Mouse (Mus musculus) MEL (cell line): ENCODE results near the gene Igsf9b. TPM values are rescaled to one million over a fixed set of nuclear protein-coding genes. Genes with fewer than 3 reads are reported as not detected.

Experiments used
- DNase-seq: peaks from one replicate; pipeline ENCODE4 v3.0.0; 2011; ENCODE audit warnings: low read depth, low spot score
- H3K27ac ChIP-seq: 2 replicates; pipeline ENCODE4 v1.5.1; 2012; ENCODE audit warnings: low read depth, mild to moderate bottlenecking, control low read depth, low read length, moderate library complexity; ENCODE audit not compliant: control insufficient read depth
- H3K27me3 ChIP-seq, 2 experiments: fragments of 150-350 bp in 1 of 2; sonication (generic) in 1 of 2; 2 replicates each; pipeline ENCODE4 v1.6.1; 2012; ENCODE audit warnings: low read length in 2 of 2, mild to moderate bottlenecking in 2 of 2, improper control_type of control experiment in 1 of 2, moderate library complexity in 1 of 2; ENCODE audit not compliant: insufficient read depth in 2 of 2, control insufficient read depth in 1 of 2
- H3K36me3 ChIP-seq, 2 experiments: 2 replicates each; pipeline ENCODE4 v1.6.1; 2012 to 2014; ENCODE audit warnings: low read length in 2 of 2, improper control_type of control experiment in 1 of 2, inconsistent platforms in 1 of 2, mild to moderate bottlenecking in 1 of 2; ENCODE audit not compliant: insufficient read depth in 2 of 2, control insufficient read depth in 1 of 2
- H3K4me1 ChIP-seq, 2 experiments: fragments of 150-350 bp in 1 of 2; sonication (generic) in 1 of 2; 2 replicates each; pipeline ENCODE4 v1.6.1; 2012; ENCODE audit warnings: low read length in 2 of 2, improper control_type of control experiment in 1 of 2, mild to moderate bottlenecking in 1 of 2; ENCODE audit not compliant: insufficient read depth in 2 of 2, control insufficient read depth in 1 of 2
- H3K4me3 ChIP-seq, 2 experiments: fragments of 150-350 bp in 1 of 2; sonication (generic) in 1 of 2; 2 replicates each; pipeline ENCODE4 v1.5.1; 2012; ENCODE audit warnings: low read depth in 2 of 2, low read length in 2 of 2, mild to moderate bottlenecking in 2 of 2, moderate library complexity in 2 of 2, control low read depth in 1 of 2, improper control_type of control experiment in 1 of 2; ENCODE audit not compliant: control insufficient read depth in 1 of 2, insufficient read depth in 1 of 2
- H3K79me2 ChIP-seq: 2 replicates; pipeline ENCODE4 v1.6.1; 2012; ENCODE audit warnings: mild to moderate bottlenecking, low read length, moderate library complexity; ENCODE audit not compliant: control insufficient read depth, poor library complexity, insufficient read depth
- H3K9ac ChIP-seq: 2 replicates; pipeline ENCODE4 v1.6.1; 2012; ENCODE audit warnings: low read depth, mild to moderate bottlenecking, control low read depth, low read length, moderate library complexity; ENCODE audit not compliant: control insufficient read depth, poor library complexity, severe bottlenecking
- H3K9me3 ChIP-seq: fragments of 150-350 bp; sonication (generic); replicated peaks from 2 replicates; pipeline ENCODE4 v1.6.1; 2012; ENCODE audit warnings: mild to moderate bottlenecking, low read length, improper control_type of control experiment, moderate library complexity; ENCODE audit not compliant: insufficient read depth
- CHD1 ChIP-seq: IDR thresholded peaks from 2 replicates; pipeline ENCODE4 v1.6.1; 2012; ENCODE audit warnings: low read depth, mild to moderate bottlenecking, inconsistent platforms, low read length, improper control_type of control experiment
- CTCF ChIP-seq, 3 experiments: IDR thresholded peaks in 2 of 3; conservative IDR thresholded peaks in 1 of 3; 2 replicates each; pipeline ENCODE4 v1.5.1; 2011 to 2012; ENCODE audit warnings: low read length in 3 of 3, low read depth in 2 of 3, mild to moderate bottlenecking in 2 of 3, improper control_type of control experiment in 1 of 3, inconsistent platforms in 1 of 3, mixed read lengths in 1 of 3, moderate library complexity in 1 of 3; ENCODE audit not compliant: control insufficient read depth in 1 of 3, insufficient read depth in 1 of 3, poor library complexity in 1 of 3, severe bottlenecking in 1 of 3
- E2F4 ChIP-seq: IDR thresholded peaks from 2 replicates; pipeline ENCODE4 v1.6.1; 2011; ENCODE audit warnings: low read depth, low read length, improper control_type of control experiment, borderline replicate concordance
- ELF1 ChIP-seq: IDR thresholded peaks from 2 replicates; pipeline ENCODE4 v1.6.1; 2014; ENCODE audit warnings: low read depth, mild to moderate bottlenecking, inconsistent platforms, low read length, improper control_type of control experiment, moderate library complexity
- EP300 ChIP-seq, 2 experiments: IDR thresholded peaks; 2 replicates each; pipeline ENCODE4 v1.6.1; 2011; ENCODE audit warnings: improper control_type of control experiment in 2 of 2, low read length in 2 of 2, low read depth in 1 of 2, mild to moderate bottlenecking in 1 of 2
- ETS1 ChIP-seq: IDR thresholded peaks from 2 replicates; pipeline ENCODE4 v1.6.1; 2012; ENCODE audit warnings: low read depth, mild to moderate bottlenecking, inconsistent platforms, low read length, improper control_type of control experiment, moderate library complexity
- GATA1 ChIP-seq: IDR thresholded peaks from 2 replicates; pipeline ENCODE4 v1.6.1; 2011; ENCODE audit warnings: low read depth, low read length, improper control_type of control experiment
- KAT2A ChIP-seq: conservative IDR thresholded peaks from 2 replicates; pipeline ENCODE4 v1.6.1; 2012; ENCODE audit warnings: low read depth, low read length, improper control_type of control experiment, inconsistent platforms
- MEF2A ChIP-seq: IDR thresholded peaks from 2 replicates; pipeline ENCODE4 v1.6.1; 2014; ENCODE audit warnings: low read depth, mild to moderate bottlenecking, inconsistent platforms, low read length, improper control_type of control experiment; ENCODE audit not compliant: poor library complexity, insufficient replicate concordance, severe bottlenecking; ENCODE audit errors: extremely low read depth
- MYB ChIP-seq: IDR thresholded peaks from 2 replicates; pipeline ENCODE4 v1.6.1; 2011; ENCODE audit warnings: mild to moderate bottlenecking, low read depth, low read length, improper control_type of control experiment
- MYC ChIP-seq: IDR thresholded peaks from 2 replicates; pipeline ENCODE4 v1.6.1; 2011; ENCODE audit warnings: low read depth, mild to moderate bottlenecking, low read length, improper control_type of control experiment, moderate library complexity
- NRF1 ChIP-seq: IDR thresholded peaks from 2 replicates; pipeline ENCODE4 v1.6.1; 2014; ENCODE audit warnings: low read depth, mild to moderate bottlenecking, inconsistent platforms, low read length, improper control_type of control experiment, moderate library complexity; ENCODE audit not compliant: poor library complexity, insufficient read depth, severe bottlenecking
- POLR2A ChIP-seq, 2 experiments: IDR thresholded peaks; 2 replicates each; pipeline ENCODE4 v1.6.1; 2011 to 2012; ENCODE audit warnings: low read length in 2 of 2, mild to moderate bottlenecking in 2 of 2, control low read depth in 1 of 2, improper control_type of control experiment in 1 of 2, low read depth in 1 of 2, moderate library complexity in 1 of 2; ENCODE audit not compliant: control insufficient read depth in 1 of 2, insufficient read depth in 1 of 2, poor library complexity in 1 of 2
- POLR2AphosphoS2 ChIP-seq: IDR thresholded peaks from 2 replicates; pipeline ENCODE4 v1.6.1; 2011; ENCODE audit warnings: low read length, improper control_type of control experiment
- RAD21 ChIP-seq: IDR thresholded peaks from 2 replicates; pipeline ENCODE4 v1.6.1; 2011; ENCODE audit warnings: mild to moderate bottlenecking, low read depth, low read length, improper control_type of control experiment
- RCOR1 ChIP-seq: IDR thresholded peaks from 2 replicates; pipeline ENCODE4 v1.6.1; 2012; ENCODE audit warnings: low read depth, mild to moderate bottlenecking, inconsistent platforms, low read length, improper control_type of control experiment
- SIN3A ChIP-seq: IDR thresholded peaks from 2 replicates; pipeline ENCODE4 v1.6.1; 2012; ENCODE audit warnings: low read length, improper control_type of control experiment, inconsistent platforms
- SMC3 ChIP-seq: IDR thresholded peaks from 2 replicates; pipeline ENCODE4 v1.6.1; 2011; ENCODE audit warnings: low read depth, low read length, improper control_type of control experiment
- TCF12 ChIP-seq: IDR thresholded peaks from 2 replicates; pipeline ENCODE4 v1.6.1; 2014; ENCODE audit warnings: low read depth, mild to moderate bottlenecking, inconsistent platforms, low read length, improper control_type of control experiment, moderate library complexity
- UBTF ChIP-seq: IDR thresholded peaks from 2 replicates; pipeline ENCODE4 v1.6.1; 2012; ENCODE audit warnings: low read depth, mild to moderate bottlenecking, inconsistent platforms, low read length, improper control_type of control experiment, moderate library complexity, borderline replicate concordance; ENCODE audit not compliant: insufficient read depth
- USF1 ChIP-seq: IDR thresholded peaks from 2 replicates; pipeline ENCODE4 v1.6.1; 2014; ENCODE audit warnings: low read depth, mild to moderate bottlenecking, inconsistent platforms, low read length, improper control_type of control experiment, moderate library complexity
- ZC3H11A ChIP-seq: IDR thresholded peaks from 2 replicates; pipeline ENCODE4 v1.6.1; 2012; ENCODE audit warnings: low read depth, mild to moderate bottlenecking, inconsistent platforms, low read length, improper control_type of control experiment
- ZKSCAN1 ChIP-seq: IDR thresholded peaks from 2 replicates; pipeline ENCODE4 v1.6.1; 2012; ENCODE audit warnings: low read depth, mild to moderate bottlenecking, inconsistent platforms, low read length, improper control_type of control experiment, moderate library complexity
- ZMIZ1 ChIP-seq: IDR thresholded peaks from 2 replicates; pipeline ENCODE4 v1.6.1; 2012; ENCODE audit warnings: low read depth, mild to moderate bottlenecking, inconsistent platforms, low read length, improper control_type of control experiment, moderate library complexity
- polyA plus RNA-seq, 2 experiments: library from polyadenylated mRNA; stranded (reverse) in 1 of 2; unstranded in 1 of 2; fragments of >175 nt in 1 of 2; fragments of >200 nt in 1 of 2; gene quantifications; 2 replicates each; pipeline versions ENCODE4 v1.2.1 to v1.2.4; 2012; ENCODE audit warnings: low replicate concordance in 2 of 2, low read depth in 1 of 2; ENCODE audit not compliant: insufficient read length in 2 of 2, insufficient read depth in 1 of 2, missing spikeins in 1 of 2
- total RNA-seq: library from RNA; depleted of rRNA; stranded (reverse); fragments of 300-350 nt; gene quantifications from 2 replicates; pipeline ENCODE4 v1.2.3, GENCODE M21; 2012

The Igsf9b gene
- total and polyA plus RNA-seq, 3 experiments, result not detected

- no peak for DNase-seq
- TF ChIP-seq GATA1, result no peak
- TF ChIP-seq ZMIZ1, result no peak
- no peak for TF ChIP-seq ELF1
- TF ChIP-seq POLR2AphosphoS2, result no peak
- TF ChIP-seq SMC3, result no peak
- TF ChIP-seq CHD1, result no peak
- TF ChIP-seq SIN3A, result no peak
- Histone ChIP-seq H3K36me3 (no peaks in the 10 kb centered on the region), H3K4me3 (no peak overlapping the region), H3K9me3 (no peaks in the 10 kb centered on the region), H3K4me1 (no peaks in the 10 kb centered on the region), H3K27ac (no peak overlapping the region), H3K27me3 (no peaks in the 10 kb centered on the region), H3K79me2 (no peaks in the 10 kb centered on the region), H3K9ac (no peak overlapping the region)
Measured at GRCm38 (mm10) chr9:27301486-27301885, 2.5 kb downstream of the Igsf9b start.

GRCm38 (mm10) chr9:27302291-27302690, 3.3 kb downstream of the Igsf9b start:
- Histone ChIP-seq H3K27ac (no peak overlapping the region), H3K79me2 (no peaks in the 10 kb centered on the region), H3K4me1 (no peaks in the 10 kb centered on the region), H3K9ac (no peak overlapping the region), H3K9me3 (no peaks in the 10 kb centered on the region), H3K36me3 (no peaks in the 10 kb centered on the region), H3K4me3 (no peak overlapping the region), H3K27me3 (no peaks in the 10 kb centered on the region)
- TF ChIP-seq TCF12 (no peak), ZC3H11A (no peak), NRF1 (no peak)
- no peak for DNase-seq

GRCm38 (mm10) chr9:27303571-27304484, 4.8 kb downstream of the Igsf9b start:
- Histone ChIP-seq H3K27ac (no peak overlapping the region), H3K9me3 (no peaks in the 10 kb centered on the region)

More at GRCm38 (mm10) chr9:27303571-27304484, 4.8 kb downstream of the Igsf9b start:
- H3K79me2 ChIP-seq, result no peaks in the 10 kb centered on the region
- no peak for DNase-seq
- no peaks in the 10 kb centered on the region for H3K27me3 ChIP-seq
- H3K4me1 ChIP-seq, result no peaks in the 10 kb centered on the region
- no peak for TF ChIP-seq KAT2A
- no peak for TF ChIP-seq EP300 (IDR thresholded peaks at IDR 0.05; ENCODE audit: low read depth in 1 of 2, low read length in 2 of 2)
- TF ChIP-seq E2F4, result no peak
- TF ChIP-seq CTCF (IDR thresholded peaks at IDR 0.05 in 2 of 3, conservative IDR thresholded peaks at IDR 0.05 in 1 of 3; ENCODE audit: control insufficient read depth in 1 of 3, insufficient read depth in 1 of 3, low read depth in 2 of 3, low read length in 3 of 3, poor library complexity in 1 of 3, severe bottlenecking in 1 of 3), result no peak
- TF ChIP-seq ZKSCAN1, result no peak
- TF ChIP-seq MEF2A, result no peak
- TF ChIP-seq UBTF, result no peak
- no peak for TF ChIP-seq POLR2A (IDR thresholded peaks at IDR 0.05; ENCODE audit: control insufficient read depth in 1 of 2, insufficient read depth in 1 of 2, low read depth in 1 of 2, low read length in 2 of 2, poor library complexity in 1 of 2)
- no peak for TF ChIP-seq RAD21
- TF ChIP-seq USF1, result no peak
- TF ChIP-seq MYC, result no peak
- TF ChIP-seq ETS1, result no peak
- TF ChIP-seq RCOR1, result no peak
- no peak for TF ChIP-seq MYB
- no peak for TF ChIP-seq SIN3A
- H3K36me3 ChIP-seq, result no peaks in the 10 kb centered on the region
- H3K9ac ChIP-seq, result no peak overlapping the region
- no peak overlapping the region for H3K4me3 ChIP-seq
